Mouse (Mus musculus) brown adipose tissue, adult 24 weeks (tissue): ENCODE results near the gene Ppp1r14c. TPM values are rescaled to one million over a fixed set of nuclear protein-coding genes. Genes with fewer than 3 reads are reported as not detected.

Experiments used
- H3K27ac ChIP-seq: fragments of 200-500 bp; replicated peaks from 2 replicates; pipeline ENCODE4 v1.5.1; 2012; ENCODE audit warnings: low read depth, mild to moderate bottlenecking, low read length
- H3K4me1 ChIP-seq: fragments of 200-500 bp; 2 replicates; pipeline ENCODE4 v1.6.1; 2012; ENCODE audit warnings: low read length, mixed read lengths; ENCODE audit not compliant: control insufficient read depth, insufficient read depth, insufficient read length
- H3K4me3 ChIP-seq: fragments of 200-500 bp; 2 replicates; pipeline ENCODE4 v1.5.1; 2012; ENCODE audit warnings: low read depth, mild to moderate bottlenecking, low read length, moderate library complexity; ENCODE audit not compliant: insufficient read depth
- polyA plus RNA-seq: library from polyadenylated mRNA; stranded (reverse); fragments of >200 nt; gene quantifications from 2 replicates; pipeline ENCODE4 v1.2.4, GENCODE M21; 2012; ENCODE audit not compliant: missing spikeins, insufficient read depth, insufficient read length

Gene Ppp1r14c
- polyA plus RNA-seq, 1 experiment = 0.91 TPM

DNA sequence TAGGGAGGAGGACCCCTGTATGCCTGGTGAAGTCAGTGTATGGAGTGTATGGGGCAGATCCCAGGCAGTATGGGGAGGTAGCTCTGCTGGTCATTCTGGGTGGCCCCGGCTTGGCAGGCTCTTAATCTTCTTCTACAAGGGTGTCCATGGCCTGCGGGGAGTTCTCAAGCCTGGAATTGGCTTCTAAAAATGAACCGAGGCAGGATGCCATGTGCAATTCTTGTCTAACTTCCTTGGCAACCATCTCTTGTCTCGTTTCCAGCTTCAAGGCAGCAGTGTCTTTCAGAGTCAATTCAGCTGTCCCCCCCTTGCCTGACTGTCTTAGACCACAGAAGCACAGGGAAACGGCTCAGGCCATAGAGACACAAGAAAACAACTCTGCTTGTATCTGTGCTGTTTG lies 28.3 kb downstream of the Ppp1r14c start:
- Histone ChIP-seq H3K4me1 (no peaks in the 10 kb centered on the region), H3K4me3 (no peak overlapping the region), H3K27ac (no peak overlapping the region)

DNA sequence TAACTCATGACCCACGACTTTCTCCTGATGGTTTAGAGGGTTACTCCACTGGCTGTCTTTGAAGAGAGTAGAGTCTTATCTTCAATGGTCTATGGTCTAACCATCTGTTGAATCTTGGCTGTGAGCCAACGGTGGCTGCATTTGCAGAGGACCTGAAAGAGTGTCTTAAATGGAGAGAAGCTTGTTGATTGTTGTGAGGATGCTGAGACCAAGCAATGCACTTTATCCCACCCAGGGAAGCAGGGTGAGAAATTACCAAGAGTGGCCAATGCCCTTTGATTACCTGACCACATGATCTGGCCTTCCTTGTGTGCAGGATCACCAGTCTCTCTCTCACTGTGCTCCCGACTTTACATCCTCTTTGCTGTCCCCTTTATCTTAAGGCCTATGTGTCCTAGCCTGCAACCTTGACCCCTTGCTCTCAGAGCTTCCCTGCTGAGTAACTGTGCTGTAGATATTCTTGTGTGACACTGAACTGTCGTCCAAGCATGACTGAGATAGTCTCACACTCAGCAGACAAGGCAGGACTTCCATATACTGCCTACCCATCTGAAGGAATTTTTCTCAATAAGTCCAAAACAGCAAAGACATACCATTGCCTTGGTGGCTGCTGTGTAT lies 28.9 kb downstream of the Ppp1r14c start:
- Histone ChIP-seq H3K4me3 (no peak overlapping the region), H3K4me1 (no peaks in the 10 kb centered on the region), H3K27ac (no peak overlapping the region)

DNA sequence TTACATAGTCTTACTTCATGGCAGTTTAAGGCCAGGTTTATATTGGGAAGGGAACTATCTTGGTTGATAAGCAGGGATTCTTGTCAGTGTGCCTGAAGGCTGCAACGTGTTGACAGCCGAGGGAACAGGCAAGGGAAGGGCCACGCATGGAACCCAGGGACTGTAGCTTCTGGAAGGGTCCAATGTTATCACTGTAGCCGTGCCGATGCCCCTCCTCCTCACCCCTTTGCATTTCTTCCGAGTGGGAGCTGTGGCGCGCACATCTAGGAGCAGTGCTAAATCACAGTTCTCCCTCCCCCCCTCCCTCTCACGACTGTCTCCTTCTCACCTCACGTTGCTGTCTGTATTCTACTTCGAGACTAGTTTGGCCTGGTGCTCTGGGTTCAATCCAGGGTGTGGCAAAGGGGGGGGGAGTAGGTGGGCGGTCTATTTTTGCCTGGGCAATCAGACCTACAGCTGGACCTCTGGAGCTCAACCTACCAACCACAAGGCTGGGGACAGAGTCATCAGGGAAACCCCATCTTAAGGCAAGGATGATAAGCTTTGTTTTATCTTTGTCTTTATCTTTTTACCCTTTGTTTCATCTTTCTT lies 29.6 kb downstream of the Ppp1r14c start:
- Histone ChIP-seq H3K27ac (no peak overlapping the region), H3K4me3 (no peak overlapping the region), H3K4me1 (no peaks in the 10 kb centered on the region)

DNA sequence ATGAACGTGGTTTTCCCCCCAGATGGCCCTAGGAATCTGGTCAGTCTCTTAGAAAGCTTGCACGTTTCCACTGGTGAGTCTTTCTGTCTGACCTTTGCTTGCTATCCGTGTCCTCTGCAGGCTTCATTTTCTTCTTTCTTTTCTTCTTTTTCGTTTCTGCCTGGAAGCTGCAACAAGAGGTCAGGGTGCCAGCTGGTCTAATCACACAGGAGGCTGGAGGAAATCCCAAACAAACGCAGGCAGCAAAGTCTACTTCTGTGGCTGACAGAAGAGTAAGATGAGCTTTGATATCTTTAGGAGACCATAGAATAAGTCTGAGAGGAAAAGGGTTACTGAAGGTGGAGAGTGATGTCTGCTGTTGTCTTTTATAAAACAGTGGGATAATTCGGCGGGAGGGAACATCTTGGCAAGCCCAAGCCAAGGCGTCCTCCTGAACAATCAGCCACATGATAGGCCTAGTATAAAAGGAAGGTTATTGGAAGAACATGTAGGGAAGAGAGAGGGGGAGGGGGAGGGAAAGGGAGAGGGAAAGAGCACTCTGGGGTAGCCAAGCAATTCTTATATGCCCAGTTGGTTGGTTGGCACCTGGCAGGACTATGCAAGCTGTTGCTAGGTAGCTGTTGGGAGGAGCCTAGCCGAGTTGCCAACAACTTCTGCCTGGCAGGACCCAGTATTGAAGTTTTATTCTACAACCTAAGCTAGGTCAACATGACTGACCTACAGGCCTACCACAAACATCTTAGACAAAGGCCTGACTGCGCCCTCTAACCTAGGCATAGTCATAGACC lies 30.3 kb downstream of the Ppp1r14c start:
- H3K27ac ChIP-seq = no peak overlapping the region
- H3K4me1 ChIP-seq = no peaks in the 10 kb centered on the region
- no peak overlapping the region for H3K4me3 ChIP-seq

DNA sequence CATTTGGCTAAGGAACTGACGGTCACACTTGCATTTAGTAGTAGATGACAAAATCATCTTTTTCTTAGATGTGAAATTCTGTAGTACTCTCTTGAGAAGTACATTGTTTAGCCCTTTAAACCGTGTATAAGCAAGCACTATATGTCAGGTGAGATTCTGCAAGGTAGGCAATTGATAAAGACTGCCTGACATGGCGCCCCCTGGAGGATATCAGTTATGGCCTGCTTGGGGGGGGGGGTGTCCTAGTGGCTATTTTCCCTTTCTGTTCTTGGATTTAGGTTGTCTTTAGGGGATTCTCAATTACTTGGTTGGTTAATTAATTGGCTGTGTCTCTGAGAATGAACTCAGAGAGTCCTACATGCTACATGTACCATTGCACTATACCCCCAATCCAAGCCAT lies 31.5 kb downstream of the Ppp1r14c start:
- H3K4me3 ChIP-seq = no peak overlapping the region
- no peak overlapping the region for H3K27ac ChIP-seq
- no peaks in the 10 kb centered on the region for H3K4me1 ChIP-seq

DNA sequence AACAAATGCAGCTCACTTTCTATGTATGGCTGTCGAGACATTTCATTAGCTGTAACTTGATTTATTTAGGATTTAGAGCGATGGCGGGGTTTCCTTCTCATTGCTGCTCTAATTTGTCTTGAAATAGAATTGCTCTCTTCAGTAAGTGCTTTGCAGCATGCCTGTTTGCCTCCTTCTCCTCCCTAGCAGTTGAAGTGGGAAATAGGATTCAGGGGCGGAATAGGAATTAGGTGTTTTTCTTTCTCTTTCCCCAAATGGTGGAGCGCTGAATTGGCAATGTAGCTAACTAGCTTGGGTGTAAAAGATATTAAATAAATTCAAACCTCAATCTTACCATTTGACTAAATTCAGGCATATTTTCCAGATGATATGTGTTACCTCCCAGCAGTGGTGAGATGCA lies 32.2 kb downstream of the Ppp1r14c start:
- Histone ChIP-seq H3K4me1 (no peaks in the 10 kb centered on the region), H3K27ac (no peak overlapping the region), H3K4me3 (no peak overlapping the region)

DNA sequence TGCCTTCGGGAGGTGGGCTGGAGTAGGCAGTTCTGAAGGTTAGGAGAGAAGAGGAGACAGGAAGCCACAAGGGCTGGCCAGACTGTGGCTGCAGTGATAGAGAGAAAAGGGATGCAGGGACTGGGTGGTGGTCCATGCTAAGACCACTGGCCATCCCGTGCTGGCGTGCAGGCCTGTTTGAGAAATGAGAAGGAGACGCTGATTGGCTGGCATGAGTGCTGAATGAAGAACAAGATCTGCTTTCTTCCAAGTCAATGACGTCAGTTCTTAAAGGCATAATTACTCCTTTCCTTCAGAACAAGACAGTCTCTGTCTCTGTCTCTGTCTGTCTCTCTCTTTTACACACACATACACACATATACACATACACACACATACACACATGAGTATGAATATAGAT lies 36.4 kb downstream of the Ppp1r14c start:
- no peak overlapping the region for H3K27ac ChIP-seq
- no peaks in the 10 kb centered on the region for H3K4me1 ChIP-seq
- H3K4me3 ChIP-seq = no peak overlapping the region

DNA sequence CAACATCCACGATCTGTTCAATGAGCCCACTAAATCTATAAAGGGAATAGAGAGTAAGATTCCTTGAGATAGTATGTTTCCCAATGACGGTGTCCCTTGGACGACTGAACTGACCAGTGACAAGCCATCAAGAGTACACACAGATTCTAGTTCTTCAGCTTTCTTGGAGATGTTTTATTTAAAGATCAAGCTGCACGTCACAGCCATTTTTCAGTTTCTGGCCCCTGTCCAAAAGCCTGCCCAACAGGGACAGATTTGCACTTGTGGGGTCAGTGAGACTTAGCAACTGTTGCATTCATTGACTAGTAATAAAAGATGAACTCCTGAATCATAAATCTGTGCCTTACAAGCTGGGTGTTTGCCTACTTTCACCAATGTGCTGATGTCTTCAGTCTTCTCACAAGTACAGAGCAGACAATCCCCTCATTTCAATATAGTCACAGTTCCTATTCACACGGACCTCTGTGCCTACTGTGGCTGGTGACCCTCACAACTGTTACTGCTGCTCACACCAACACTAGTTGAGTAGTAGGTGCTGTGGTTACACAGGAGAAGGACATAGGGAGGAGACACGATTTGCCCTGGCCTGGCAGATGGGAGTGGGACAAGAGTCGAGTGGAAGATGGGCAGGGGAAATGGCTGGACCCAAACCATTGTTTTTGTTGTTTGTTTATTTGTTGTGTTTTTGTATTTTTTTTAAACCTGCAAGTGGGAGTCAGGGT lies 37.7 kb downstream of the Ppp1r14c start:
- Histone ChIP-seq H3K4me1 (no peaks in the 10 kb centered on the region), H3K4me3 (no peak overlapping the region), H3K27ac (no peak overlapping the region)

DNA sequence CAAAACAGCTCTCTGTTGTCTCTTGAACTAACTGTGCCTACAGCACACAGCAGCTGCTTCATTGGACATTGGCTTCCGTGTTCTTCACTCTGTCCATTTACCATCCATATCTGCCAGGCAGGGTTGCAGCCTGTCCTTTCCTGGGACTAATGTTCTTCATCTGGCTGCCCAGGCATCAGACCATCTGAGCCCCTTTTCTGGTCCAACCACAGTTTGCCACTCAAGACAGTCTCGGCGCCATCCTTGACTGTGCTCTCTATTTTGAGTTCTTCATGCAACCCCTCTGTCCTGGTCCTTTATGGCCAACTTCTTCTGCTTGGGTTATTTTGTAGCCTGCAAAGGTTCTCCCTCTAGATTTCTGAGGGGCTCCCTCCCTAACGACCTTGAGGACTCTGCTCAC lies 38.5 kb downstream of the Ppp1r14c start:
- H3K4me3 ChIP-seq = no peak overlapping the region
- no peak overlapping the region for H3K27ac ChIP-seq
- no peaks in the 10 kb centered on the region for H3K4me1 ChIP-seq

DNA sequence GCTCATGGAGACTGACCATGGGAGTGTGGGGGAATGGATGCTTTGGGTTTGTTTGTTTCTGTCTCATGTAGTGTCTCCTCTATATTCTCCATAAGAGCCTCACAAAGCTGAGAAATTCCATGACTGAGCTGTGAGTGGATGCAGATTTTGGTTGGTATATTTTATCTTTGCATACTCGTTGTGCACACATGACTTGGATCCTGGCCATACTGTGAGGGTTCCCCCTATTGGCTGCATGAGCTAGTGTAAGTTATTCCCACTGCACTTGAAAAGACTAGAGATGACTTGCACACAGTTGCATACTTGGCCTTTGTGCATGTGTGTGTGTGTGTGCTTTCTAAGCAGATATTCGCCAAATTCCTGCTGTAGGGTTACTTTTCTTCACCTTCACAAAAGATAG lies 40.4 kb downstream of the Ppp1r14c start:
- H3K4me3 ChIP-seq = no peak overlapping the region
- no peaks in the 10 kb centered on the region for H3K4me1 ChIP-seq
- H3K27ac ChIP-seq = no peak overlapping the region

DNA sequence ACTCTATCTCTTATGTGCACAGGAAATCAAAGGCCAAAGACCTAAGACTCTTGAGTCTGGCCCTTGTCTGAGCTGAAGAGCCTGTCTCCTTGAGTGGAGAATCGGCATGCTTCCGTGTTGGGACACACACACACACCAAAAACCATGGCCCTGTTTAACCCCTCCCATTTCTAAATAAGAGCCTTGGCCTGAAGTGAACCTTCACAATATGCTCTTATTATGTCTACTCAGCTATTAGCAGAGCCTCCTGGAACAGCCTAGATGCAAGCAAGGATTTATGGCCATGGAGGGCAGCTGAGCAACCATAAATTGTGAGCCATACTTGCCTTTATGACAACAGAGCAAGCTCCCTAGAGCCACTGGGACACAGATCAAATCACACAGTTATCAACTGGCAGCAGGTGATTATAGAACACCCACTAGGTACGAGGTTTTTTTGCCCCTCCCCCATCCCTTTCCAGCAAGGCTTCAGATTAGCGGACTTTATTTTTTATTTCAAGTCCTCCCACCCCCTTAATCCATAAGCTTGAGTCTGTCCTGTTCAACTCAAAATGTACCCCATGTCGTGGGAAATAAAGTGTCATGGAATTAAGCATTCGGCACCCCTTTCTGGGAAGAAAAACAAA lies 42.3 kb downstream of the Ppp1r14c start:
- H3K4me1 ChIP-seq = no peaks in the 10 kb centered on the region
- H3K4me3 ChIP-seq = no peak overlapping the region
- H3K27ac ChIP-seq = no peak overlapping the region

DNA sequence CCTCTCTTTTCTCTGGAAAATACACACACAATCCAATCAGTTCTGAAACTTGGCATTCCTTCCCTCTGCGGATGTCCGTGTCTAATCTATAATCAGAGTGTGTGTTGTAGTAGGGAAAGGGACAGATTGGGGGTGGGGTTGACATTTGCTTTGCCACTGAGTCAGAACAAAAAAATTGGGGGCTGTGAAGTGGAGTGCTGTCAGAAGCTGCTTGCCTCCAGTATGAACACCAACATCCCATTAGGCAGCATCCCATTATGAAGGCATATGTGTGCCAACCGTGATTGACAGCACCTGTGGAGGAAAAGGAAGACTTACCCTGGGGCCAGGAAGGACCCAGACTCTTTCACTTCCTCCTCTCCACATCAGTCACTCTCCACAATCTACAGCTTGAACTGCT lies 42.8 kb downstream of the Ppp1r14c start:
- no peaks in the 10 kb centered on the region for H3K4me1 ChIP-seq
- H3K27ac ChIP-seq = no peak overlapping the region
- H3K4me3 ChIP-seq = no peak overlapping the region

DNA sequence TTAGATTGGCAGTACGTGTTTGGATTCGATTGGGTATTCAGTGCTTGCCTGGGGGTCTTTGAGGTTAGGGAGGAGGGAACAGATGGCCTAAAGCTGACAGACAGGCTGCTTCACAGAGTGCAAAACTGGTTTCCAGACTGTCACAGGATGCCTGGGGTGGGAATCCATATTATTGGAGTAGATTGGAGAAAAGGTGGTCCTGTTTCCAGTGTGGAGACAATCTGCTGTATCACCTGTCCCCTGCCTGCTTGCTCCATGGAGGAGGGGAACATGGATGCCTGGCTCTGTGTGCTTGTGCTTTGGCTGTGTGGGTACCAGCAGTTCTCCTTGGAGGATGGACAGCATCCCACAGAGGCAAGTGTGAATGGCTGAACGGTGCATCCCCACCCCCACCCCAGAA lies 45.4 kb downstream of the Ppp1r14c start:
- Histone ChIP-seq H3K4me3 (no peak overlapping the region), H3K27ac (no peak overlapping the region), H3K4me1 (no peaks in the 10 kb centered on the region)

DNA sequence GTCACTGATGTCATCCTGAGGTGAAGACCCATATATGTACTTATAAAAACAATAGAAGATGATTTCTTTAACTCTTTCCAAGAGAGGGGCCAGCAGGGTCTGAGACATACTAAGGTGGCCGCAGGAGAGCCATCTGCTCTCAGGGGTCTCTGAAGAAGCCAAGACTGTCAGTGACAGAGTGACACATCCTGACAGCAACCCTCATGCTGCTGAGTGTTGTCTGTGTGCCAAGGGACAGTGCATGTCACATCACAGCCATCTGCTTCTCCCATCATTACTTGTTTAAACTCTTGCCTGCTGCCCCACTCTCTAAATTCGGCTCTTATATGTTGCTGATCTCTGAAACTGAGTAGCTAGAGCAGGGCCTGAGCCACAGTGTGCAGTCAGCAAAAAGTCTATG lies 45.8 kb downstream of the Ppp1r14c start:
- Histone ChIP-seq H3K4me1 (no peaks in the 10 kb centered on the region), H3K4me3 (no peak overlapping the region), H3K27ac (no peak overlapping the region)

DNA sequence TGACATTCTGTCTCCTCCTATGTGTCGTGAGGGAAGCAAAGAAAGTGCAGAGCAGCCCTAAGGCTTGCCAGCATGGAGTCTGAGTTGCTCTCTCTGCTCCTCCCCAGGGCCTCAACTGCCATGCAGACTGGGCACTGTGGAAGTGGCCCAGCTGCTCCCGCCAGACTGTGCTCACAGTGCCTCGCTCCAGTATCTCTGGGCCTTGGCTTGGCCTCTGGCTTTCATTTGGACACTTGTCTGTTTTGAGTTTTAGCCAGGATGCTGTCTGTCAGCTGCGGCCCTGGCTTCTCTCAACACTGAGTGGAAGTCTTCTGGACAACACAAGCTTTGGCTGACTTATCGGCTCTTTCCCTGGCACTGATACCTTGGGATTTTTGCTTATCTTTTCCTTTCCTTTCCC lies 49.0 kb downstream of the Ppp1r14c start:
- Histone ChIP-seq H3K4me3 (no peak overlapping the region), H3K27ac (no peak overlapping the region), H3K4me1 (no peaks in the 10 kb centered on the region)
